In genomic region chr13:24103152-24103551, GRCm38 (mm10) we compare ENCODE assay signal across 21 mouse cellular contexts.
"Had no signal": no experiment of that assay in that cellular context is flagged by ENCODE, and none has a peak within 500 bp of the region (broad histone marks: within the 10 kb centered on the region; RNA-seq: fewer than 3 reads in every experiment).

No protein-coding gene starts in this region.

- ATAC-seq: liver, postnatal 0 days; midbrain, embryonic 13.5 days; midbrain, embryonic 15.5 days had no signal

- H3K27me3 ChIP-seq: liver, embryonic 13.5 days; liver, embryonic 15.5 days; lung, embryonic 15.5 days; megakaryocyte, embryonic 14.5 days; midbrain, embryonic 13.5 days; midbrain, embryonic 15.5 days; neural tube, embryonic 13.5 days; neural tube, embryonic 15.5 days; stomach, embryonic 15.5 days had no signal

- H3K4me1 ChIP-seq: liver, embryonic 13.5 days; liver, embryonic 15.5 days; stomach, embryonic 15.5 days had no signal

- H3K9ac ChIP-seq: liver, embryonic 13.5 days; liver, embryonic 15.5 days; liver, postnatal 0 days; lung, embryonic 15.5 days; midbrain, embryonic 13.5 days; midbrain, embryonic 15.5 days; neural tube, embryonic 13.5 days; neural tube, embryonic 15.5 days; stomach, embryonic 15.5 days had no signal

- H3K27ac ChIP-seq: liver, embryonic 13.5 days; liver, embryonic 15.5 days; lung, embryonic 15.5 days; macrophage; midbrain, embryonic 13.5 days; midbrain, embryonic 15.5 days; neural tube, embryonic 13.5 days; neural tube, embryonic 15.5 days; stomach, embryonic 15.5 days; stomach, postnatal 0 days had no signal

- DNase-seq: liver, embryonic 13.5 days; liver, postnatal 0 days; lung, adult 2 months; lung, postnatal 14 days; lung, postnatal 36 days; right cerebral cortex, postnatal 14 days; thymus, adult 18-20 months; thymus, postnatal 14 days; thymus, postnatal 36 days had no signal

- H3K9me3 ChIP-seq: liver, embryonic 13.5 days; liver, embryonic 15.5 days; lung, embryonic 15.5 days; megakaryocyte, embryonic 14.5 days; midbrain, embryonic 13.5 days; midbrain, embryonic 15.5 days; neural tube, embryonic 13.5 days; neural tube, embryonic 15.5 days; stomach, embryonic 15.5 days had no signal

- H3K4me3 ChIP-seq: liver, embryonic 13.5 days; liver, embryonic 15.5 days; lung, embryonic 15.5 days; megakaryocyte, embryonic 14.5 days; midbrain, embryonic 13.5 days; midbrain, embryonic 15.5 days; myocyte; neural tube, embryonic 13.5 days; neural tube, embryonic 15.5 days; stomach, embryonic 15.5 days had no signal

- H3K36me3 ChIP-seq: liver, embryonic 13.5 days; liver, embryonic 15.5 days; lung, embryonic 15.5 days; midbrain, embryonic 13.5 days; midbrain, embryonic 15.5 days; neural tube, embryonic 13.5 days; neural tube, embryonic 15.5 days; stomach, embryonic 15.5 days had no signal

- H3K4me2 ChIP-seq: liver, embryonic 13.5 days; liver, embryonic 15.5 days; lung, embryonic 15.5 days; midbrain, embryonic 11.5 days; midbrain, embryonic 13.5 days; midbrain, embryonic 15.5 days; neural tube, embryonic 13.5 days; neural tube, embryonic 15.5 days; stomach, embryonic 15.5 days had no signal
